Mouse (Mus musculus) kidney, adult 2 months (tissue): ENCODE measurements around the gene Foxe3. TPM values are rescaled to one million over a fixed set of nuclear protein-coding genes. Genes with fewer than 3 reads are reported as not detected.
A peak's percentile ranks its signal among the peaks of the same experiment; 100 is the strongest.

Experiments
- DNase-seq: peaks from one replicate; pipeline ENCODE4 v3.0.0; 2021
- H3K27ac ChIP-seq: fragments of 200-500 bp; 2 replicates; pipeline ENCODE4 v1.5.1; 2012; ENCODE audit warnings: low read depth, low read length, control low read depth, inconsistent platforms; ENCODE audit not compliant: insufficient read depth
- H3K27me3 ChIP-seq: fragments of 200-500 bp; replicated peaks from 2 replicates; pipeline ENCODE4 v1.6.1; 2012; ENCODE audit warnings: mild to moderate bottlenecking, moderate library complexity, low read length, inconsistent platforms; ENCODE audit not compliant: control insufficient read depth, insufficient read depth
- H3K36me3 ChIP-seq: fragments of 200-500 bp; 2 replicates; pipeline ENCODE4 v1.6.1; 2012; ENCODE audit warnings: mild to moderate bottlenecking, moderate library complexity, low read length, inconsistent platforms; ENCODE audit not compliant: control insufficient read depth, insufficient read depth
- H3K4me1 ChIP-seq: fragments of 200-500 bp; 2 replicates; pipeline ENCODE4 v1.6.1; 2011; ENCODE audit warnings: low read length; ENCODE audit not compliant: control insufficient read depth, insufficient read depth
- H3K4me3 ChIP-seq: fragments of 200-500 bp; 2 replicates; pipeline ENCODE4 v1.5.1; 2011; ENCODE audit warnings: mild to moderate bottlenecking, low read depth, low read length, control low read depth; ENCODE audit not compliant: insufficient read depth
- CTCF ChIP-seq: fragments of 200-500 bp; conservative IDR thresholded peaks from 2 replicates; pipeline ENCODE4 v1.5.1; 2011; ENCODE audit warnings: low read depth, mild to moderate bottlenecking, control low read depth, low read length, moderate library complexity, mixed read lengths; ENCODE audit not compliant: insufficient read depth, insufficient read length
- POLR2A ChIP-seq: fragments of 200-500 bp; IDR thresholded peaks from one replicate; pipeline ENCODE4 v1.6.1; 2011; ENCODE audit warnings: low read depth, low read length, control low read depth
- WGBS: fragments of 180-500 bp; shearing (Covaris S2); methylation state at CpG from one replicate; pipeline ENCODE4 v1.1.7; 2018; 5-methylcytosine and 5-hydroxymethylcytosine counted together
- polyA plus RNA-seq: library from polyadenylated mRNA; depleted of rRNA; stranded (reverse); fragments of >200 nt; gene quantifications from 2 replicates; pipeline ENCODE4 v1.2.3, GENCODE M21; 2012

Foxe3 gene
- polyA plus RNA-seq, 1 experiment = not detected

- peak; percentile 50 for DNase-seq
Measured at GRCm38 (mm10) chr4:114913594-114913962, 12.2 kb downstream of the Foxe3 start.

DNA sequence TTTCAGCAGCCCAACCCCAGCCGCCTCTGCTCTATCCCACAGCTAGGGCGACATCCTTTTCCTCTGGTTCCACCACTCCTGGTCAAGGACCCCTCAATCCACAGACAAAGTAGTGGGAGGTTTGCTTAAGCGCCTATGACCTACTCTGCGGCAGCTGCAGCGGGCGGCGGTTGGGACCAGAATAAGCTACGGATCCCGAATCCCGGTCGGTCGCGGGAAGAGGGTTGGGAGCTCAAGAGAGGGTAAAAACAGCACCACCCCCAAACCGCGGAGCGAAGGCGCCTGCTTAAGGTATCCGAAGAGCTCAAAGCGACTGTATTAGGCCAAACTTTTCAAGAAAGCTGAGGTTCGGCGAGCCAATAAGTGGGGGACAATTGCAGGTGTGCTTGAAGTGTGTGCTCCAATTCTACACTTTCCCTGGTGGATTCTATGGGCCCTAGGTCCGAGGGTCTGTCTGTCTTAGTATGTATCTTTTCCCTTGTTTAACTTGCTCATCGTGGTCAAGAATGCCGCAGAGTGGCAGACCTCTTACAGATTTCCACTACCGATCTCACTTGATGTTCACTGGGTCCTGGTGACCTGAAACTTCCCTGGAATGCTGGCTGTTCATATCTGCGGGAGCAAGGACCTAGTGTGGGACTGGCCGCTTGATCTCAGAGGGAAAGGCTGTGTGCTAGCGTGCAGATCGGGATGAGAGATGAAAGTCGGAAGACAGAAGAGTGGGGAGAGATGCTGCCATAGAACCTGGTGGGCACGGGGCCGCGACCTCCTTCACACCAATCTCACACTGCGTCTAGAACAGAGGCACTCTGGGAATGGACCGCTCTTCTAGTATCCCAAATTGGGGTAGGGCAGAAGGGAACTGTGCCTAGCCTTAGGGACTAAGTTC, 12.9 kb downstream of the Foxe3 start:
- no peaks in the 10 kb centered on the region; the same call in 1 of the 2 replicates for H3K27me3 ChIP-seq
- no peak overlapping the region for H3K27ac ChIP-seq
- no peaks in the 10 kb centered on the region for H3K4me1 ChIP-seq
- no peak for TF ChIP-seq POLR2A
- TF ChIP-seq CTCF = no peak
- no peak overlapping the region for H3K4me3 ChIP-seq
- no peak for DNase-seq
- H3K36me3 ChIP-seq = no peaks in the 10 kb centered on the region
- 42% methylated on average over 35 of the region's 35 CpGs for WGBS

More at GRCm38 (mm10) chr4:114913594-114913962, 12.2 kb downstream of the Foxe3 start:
- TF ChIP-seq POLR2A (no peak), CTCF (peak; percentile 61)
- no peak overlapping the region for H3K27ac ChIP-seq
- no peaks in the 10 kb centered on the region for H3K36me3 ChIP-seq
- no peak overlapping the region for H3K4me3 ChIP-seq
- WGBS = 27% methylated on average over 13 of the region's 13 CpGs
- no peaks in the 10 kb centered on the region for H3K4me1 ChIP-seq
- no peaks in the 10 kb centered on the region for H3K27me3 ChIP-seq

DNA sequence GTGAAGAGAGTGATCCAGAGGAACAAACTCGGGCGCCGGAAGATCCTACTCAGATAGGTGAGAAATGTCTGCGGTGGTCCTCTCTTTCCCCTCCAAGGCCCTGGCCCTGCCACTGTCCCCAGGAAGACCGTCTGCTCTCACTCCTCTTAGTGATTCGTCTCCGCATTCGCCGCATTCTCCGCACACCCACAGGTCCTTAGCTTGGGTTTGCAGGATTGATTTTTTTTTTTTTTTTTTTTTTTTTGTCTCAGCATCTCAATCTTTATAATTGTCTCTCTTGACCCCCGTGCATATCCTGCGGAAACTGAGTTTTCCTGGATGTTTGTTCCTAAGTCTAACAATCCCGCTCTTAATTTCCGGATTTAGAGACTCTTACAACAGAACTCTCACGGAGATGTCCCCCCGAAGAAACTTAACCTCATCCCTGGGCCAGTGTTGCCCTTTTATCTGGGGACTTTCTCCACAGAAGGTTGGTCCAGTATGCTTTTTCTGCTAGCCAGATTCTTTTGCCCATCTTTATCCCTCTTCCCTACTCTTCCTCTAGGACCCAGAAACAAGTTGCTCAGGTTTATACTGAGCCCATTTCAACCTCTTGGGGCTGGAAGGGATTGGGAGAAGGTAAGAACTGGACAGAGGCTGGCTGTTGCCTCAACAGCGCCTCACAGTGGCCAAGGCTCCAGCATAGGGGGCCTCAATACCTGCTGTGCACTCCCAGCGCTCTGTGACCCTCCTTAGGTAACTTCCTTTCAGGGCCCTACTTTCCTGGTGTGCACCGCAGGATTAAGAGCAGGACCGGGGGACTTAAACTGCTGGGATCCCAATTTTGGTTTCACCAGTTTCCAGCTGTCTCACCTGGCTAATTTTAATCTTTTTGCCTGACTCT, 16.0 kb downstream of the Foxe3 start:
- Histone ChIP-seq H3K27ac (no peak overlapping the region), H3K36me3 (no peaks in the 10 kb centered on the region), H3K4me3 (peak overlapping the region; percentile 68), H3K27me3 (peaks cover 2% of the 10 kb centered on the region; the same call in 1 of the 2 replicates), H3K4me1 (no peaks in the 10 kb centered on the region)
- peak; percentile 31 for DNase-seq
- WGBS = 7% methylated on average over 20 of the region's 20 CpGs
- TF ChIP-seq POLR2A = no peak
- TF ChIP-seq CTCF = peak; percentile 47

DNA sequence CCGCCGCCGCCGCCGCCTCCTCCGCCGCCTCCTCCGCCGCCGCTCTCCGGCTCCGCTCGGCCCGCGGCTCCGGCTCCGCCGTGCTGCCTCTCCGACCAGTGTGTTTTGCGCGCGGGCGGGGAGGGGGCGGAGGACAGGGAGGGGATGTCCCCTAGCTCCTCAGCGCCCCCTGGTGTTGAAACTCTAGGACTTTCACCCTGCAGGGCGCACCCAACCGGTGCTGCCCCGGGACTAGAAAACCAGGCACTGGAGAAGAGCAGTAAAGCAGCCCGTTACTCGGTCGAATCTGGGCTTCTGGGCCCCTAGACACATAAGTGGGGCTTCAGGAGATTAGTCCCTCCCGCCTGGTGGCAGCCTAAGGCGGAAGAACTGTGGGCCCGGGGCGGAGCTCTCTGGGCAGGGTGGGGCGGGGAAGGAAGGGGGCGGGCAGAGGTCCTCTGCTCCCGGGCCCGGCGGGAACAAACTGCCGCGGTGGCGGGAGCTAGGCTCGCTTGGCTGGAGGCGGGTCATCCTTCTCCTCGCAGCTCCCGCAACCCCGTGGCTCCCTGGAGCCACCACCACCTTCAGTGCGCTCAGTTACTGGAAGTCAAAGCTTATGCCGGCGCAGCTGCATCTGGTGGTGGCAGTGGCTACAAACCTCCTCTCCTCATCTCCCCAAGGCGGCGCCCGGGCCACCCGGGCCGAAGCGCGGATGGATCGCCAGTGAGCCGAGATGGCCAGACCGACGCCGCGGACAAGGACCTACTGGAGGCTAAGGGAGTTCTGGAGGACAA, 16.8 kb downstream of the Foxe3 start, which contains the start of gene Foxd2:
TSS of gene Foxd2 (minus strand) at position 45 of the 773 bp plus-strand sequence.
- H3K27ac ChIP-seq = peak within 1 kb of the TSS; percentile 70
- H3K4me1 ChIP-seq = no peaks in the 10 kb centered on the region
- peak; percentile 90 for DNase-seq
- 2% methylated on average over 62 of the region's 64 CpGs for WGBS
- H3K36me3 ChIP-seq = no peaks in the 10 kb centered on the region
- TF ChIP-seq CTCF = peak; percentile 75
- no peak for TF ChIP-seq POLR2A
- H3K27me3 ChIP-seq = peaks cover 2% of the 10 kb centered on the region
- peak within 1 kb of the TSS; percentile 68 for H3K4me3 ChIP-seq

DNA sequence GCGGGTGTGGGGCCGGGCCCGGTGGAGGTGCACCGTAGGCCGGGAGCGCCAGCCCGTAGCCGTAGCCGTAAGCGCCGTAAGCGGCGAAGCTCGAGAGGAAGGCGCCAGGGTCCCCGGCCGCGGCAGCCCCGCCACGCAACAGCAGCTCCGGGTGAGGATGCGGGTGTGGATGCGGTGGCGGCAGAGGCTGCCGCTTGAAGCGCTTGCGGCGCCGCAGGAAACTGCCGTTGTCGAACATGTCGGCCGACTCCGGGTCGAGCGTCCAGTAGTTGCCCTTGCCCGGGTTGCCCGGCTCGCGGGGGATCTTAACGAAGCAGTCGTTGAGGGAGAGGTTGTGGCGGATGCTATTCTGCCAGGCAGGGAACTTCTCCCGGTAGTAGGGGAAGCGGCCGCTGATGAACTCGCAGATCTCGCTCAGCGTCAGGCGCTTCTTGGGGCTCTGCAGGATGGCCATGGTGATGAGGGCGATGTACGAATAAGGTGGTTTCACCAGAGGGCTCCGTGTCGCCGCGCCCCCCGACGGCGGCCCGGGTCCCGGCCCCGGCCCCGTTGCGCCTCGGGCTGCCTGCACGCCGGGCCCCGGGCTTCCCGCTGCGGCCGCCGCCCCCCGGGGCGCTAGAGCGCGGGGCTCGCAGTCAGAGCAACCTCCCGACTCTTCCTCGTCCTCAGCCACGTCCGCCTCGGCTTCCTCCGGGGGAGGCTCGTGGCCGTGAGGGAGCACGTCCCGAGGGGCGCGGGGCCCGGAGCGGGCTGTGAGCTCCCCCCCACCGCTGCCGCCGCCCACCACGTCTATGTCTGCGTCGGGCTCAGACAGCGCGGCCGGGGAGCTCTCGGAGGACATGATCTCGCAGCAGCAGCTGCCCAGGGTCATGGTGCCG, 17.6 kb downstream of the Foxe3 start:
- TF ChIP-seq POLR2A (no peak), CTCF (no peak)
- Histone ChIP-seq H3K27ac (no peak overlapping the region), H3K4me1 (no peaks in the 10 kb centered on the region), H3K4me3 (peak overlapping the region; percentile 68), H3K27me3 (peaks cover 3% of the 10 kb centered on the region), H3K36me3 (no peaks in the 10 kb centered on the region)
- WGBS = under 1% methylated on average over 103 of the region's 103 CpGs
- DNase-seq = peak; percentile 23
